Mouse (Mus musculus) inflammation-experienced regulatory T-cells, adult 6 months (primary cell): ENCODE data around the gene Apoa1. TPM values are rescaled to one million over a fixed set of nuclear protein-coding genes. Genes with fewer than 3 reads are reported as not detected.
A peak's percentile ranks its signal among the peaks of the same experiment; 100 is the strongest.

Experiments
- ATAC-seq: one replicate; pipeline ENCODE4 v1.8.0; 2017
- polyA plus RNA-seq, 3 experiments: library from polyadenylated mRNA; unstranded; fragments of 100-300 nt; shearing (Covaris generic); gene quantifications; one replicate each; pipeline ENCODE4 v1.2.1; 2017

Apoa1 gene
- polyA plus RNA-seq, 3 experiments from 2014 or later = not detected

GRCm38 (mm10) chr9:46268343-46268873 is 40.0 kb downstream of the Apoa1 start, which contains the start of gene Apoa5:
Gene Apoa5 (plus strand): TSS chr9:46268633.
- no peak for ATAC-seq

- no peak for ATAC-seq
Measured at GRCm38 (mm10) chr9:46269125-46269524, 40.7 kb downstream of the Apoa1 start.

DNA sequence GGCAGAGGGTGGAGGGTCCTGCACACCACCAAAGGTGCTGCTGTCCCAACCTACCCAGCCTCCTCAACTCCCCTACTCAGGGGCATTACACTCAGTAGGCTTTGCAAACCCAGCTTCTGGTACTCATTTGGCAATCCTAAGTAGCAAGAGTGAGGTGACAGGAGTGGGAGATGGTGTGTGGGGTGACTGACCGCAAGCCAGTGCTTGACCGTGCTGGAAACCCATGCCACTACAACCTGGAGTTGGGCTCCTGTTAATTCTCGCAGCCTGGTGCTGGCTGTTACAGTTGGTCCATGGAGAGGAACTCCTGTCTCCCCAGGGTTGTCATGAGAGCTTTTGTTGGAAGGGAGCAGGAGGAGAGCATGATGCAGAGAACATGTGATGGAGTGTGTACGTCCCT is 42.4 kb downstream of the Apoa1 start:
- ATAC-seq = no peak

DNA sequence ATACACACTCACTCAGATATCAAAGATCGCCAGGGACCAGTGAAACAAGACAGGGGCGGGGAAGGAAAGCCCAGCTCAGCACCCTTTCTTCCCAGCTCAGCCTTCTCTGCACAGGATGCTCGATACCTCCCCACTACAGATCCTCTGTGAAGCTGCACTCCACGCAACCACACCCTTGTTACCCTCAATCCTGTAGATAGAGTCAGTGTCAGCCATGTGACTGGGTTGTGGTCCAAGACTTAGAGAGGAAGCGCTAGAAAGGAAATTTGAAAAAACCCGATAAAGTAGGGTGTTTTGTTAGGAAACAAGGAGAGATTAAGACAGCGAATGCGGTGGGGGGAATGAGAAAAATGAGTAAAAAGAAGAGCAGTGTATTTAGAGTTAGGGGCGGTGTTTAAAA is 43.7 kb downstream of the Apoa1 start:
- peak; percentile 46 for ATAC-seq

DNA sequence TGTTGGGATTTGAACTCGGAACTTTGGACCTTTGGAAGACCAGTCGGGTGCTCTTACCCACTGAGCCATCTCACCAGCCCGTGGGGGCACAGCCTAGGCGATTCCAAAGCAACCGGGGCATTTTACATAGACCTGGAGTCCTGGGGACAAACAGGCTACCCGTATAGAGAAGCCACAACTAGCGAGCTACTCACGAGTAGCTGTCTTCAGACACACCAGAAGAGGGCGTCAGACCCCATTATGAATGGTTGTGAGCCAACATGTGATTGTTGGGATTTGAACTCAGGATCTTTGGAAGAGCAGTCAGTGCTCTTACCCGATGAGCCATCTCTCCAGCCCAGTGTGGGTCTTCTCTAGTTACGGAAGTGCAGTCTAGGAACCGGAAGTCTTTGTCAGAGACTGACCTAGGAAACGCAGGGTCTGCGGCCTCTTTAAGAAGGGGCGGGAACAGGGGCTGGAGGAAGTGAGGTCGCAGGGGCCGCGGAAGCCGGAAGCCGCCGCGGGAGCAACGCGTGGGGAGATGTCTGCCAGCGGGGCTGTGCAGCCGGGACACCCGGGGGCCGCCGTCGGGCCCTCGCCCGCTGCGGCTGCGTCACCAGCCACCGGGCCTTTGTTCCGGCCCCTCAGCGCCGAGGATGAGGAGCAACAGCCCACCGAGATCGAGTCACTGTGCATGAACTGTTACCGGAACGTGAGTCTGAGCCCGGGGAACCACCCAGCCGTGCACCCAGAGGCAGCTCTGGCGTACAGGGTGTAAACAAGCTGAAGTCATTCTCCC is 44.5 kb downstream of the Apoa1 start, which contains the start of gene Zpr1:
TSS of gene Zpr1 (plus strand) at position 388 of the 778 bp plus-strand sequence.
- ATAC-seq = peak; percentile 95

DNA sequence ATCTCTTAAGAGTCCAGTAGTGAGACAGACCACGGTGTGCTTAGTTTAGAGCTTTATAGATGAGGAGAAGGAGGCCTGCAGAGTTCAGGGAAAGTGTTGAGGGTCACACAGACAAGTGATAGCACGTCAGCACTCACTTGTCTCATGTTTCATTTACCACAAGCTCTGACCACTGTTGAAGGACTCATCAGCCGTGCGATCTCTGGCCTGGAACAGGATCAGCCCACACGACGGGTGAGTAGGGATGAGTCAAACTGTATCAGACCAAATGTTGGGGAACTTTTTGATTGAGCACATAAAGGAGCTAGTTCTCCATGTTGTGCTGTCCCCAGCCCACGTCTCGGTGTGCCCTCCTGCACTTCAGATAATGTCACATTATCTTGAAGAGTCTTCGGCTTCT is 46.1 kb downstream of the Apoa1 start:
- ATAC-seq = no peak

Other genes with a start within 250 kb of the Apoa1 start
- 10 to 100 TPM; 58.6 to 75.2 (median 67.0) TPM for gene Pafah1b2, start 215.9 kb upstream of the Apoa1 start, polyA plus RNA-seq
- 10 to 100 TPM; 11.0 to 13.9 (median 11.5) TPM for gene Sik3, start 215.8 kb upstream of the Apoa1 start, polyA plus RNA-seq
- not detected for gene Apoc3, start 7.1 kb downstream of the Apoa1 start, polyA plus RNA-seq
- gene Apoa4, start 12.1 kb downstream of the Apoa1 start, polyA plus RNA-seq = not detected
- gene Apoa5, start 40.1 kb downstream of the Apoa1 start, polyA plus RNA-seq = not detected
- 10 to 100 TPM; 30.3 to 38.3 (median 37.5) TPM for gene Zpr1, start 44.5 kb downstream of the Apoa1 start, polyA plus RNA-seq
- 10 to 100 TPM; 12.1 to 19.9 (median 19.7) TPM for gene Bud13, start 54.4 kb downstream of the Apoa1 start, polyA plus RNA-seq
- gene 4931429L15Rik, start 91.4 kb downstream of the Apoa1 start, polyA plus RNA-seq = not detected